Mouse (Mus musculus) megakaryocyte, embryonic 14.5 days (primary cell): Measurements from ENCODE around the gene Gng5. TPM values are rescaled to one million over a fixed set of nuclear protein-coding genes. Genes with fewer than 3 reads are reported as not detected.

Experiments used
- H3K27me3 ChIP-seq: replicated peaks from 2 replicates; pipeline ENCODE3; 2012; ENCODE audit warnings: inconsistent platforms
- H3K36me3 ChIP-seq: replicated peaks from 2 replicates; pipeline ENCODE3; 2012; ENCODE audit warnings: low read length, inconsistent platforms, mixed read lengths
- H3K4me1 ChIP-seq: 2 replicates; pipeline ENCODE4 v1.6.1; 2012; ENCODE audit warnings: inconsistent platforms
- H3K4me3 ChIP-seq: replicated peaks from 2 replicates; pipeline ENCODE3; 2012; ENCODE audit warnings: moderate library complexity, mild to moderate bottlenecking, inconsistent platforms
- H3K9me3 ChIP-seq: 2 replicates; pipeline ENCODE4 v1.6.1; 2012; ENCODE audit warnings: inconsistent platforms
- FLI1 ChIP-seq: IDR thresholded peaks from 2 replicates; pipeline ENCODE4 v1.6.1; 2012; ENCODE audit warnings: low read length, inconsistent platforms, mixed read lengths
- GATA1 ChIP-seq: IDR thresholded peaks from 3 replicates; pipeline ENCODE4 v1.6.1; 2012; ENCODE audit warnings: mixed read lengths, low read length, inconsistent platforms, borderline replicate concordance
- polyA plus RNA-seq: library from polyadenylated mRNA; stranded (reverse); fragments of >175 nt; gene quantifications from 2 replicates; pipeline ENCODE4 v1.2.3, GENCODE M21; 2012; ENCODE audit warnings: low replicate concordance; ENCODE audit not compliant: insufficient read depth

Gene Gng5
- polyA plus RNA-seq, 1 experiment = 413 TPM

GRCm38 (mm10) chr3:146528335-146528734 is 28.7 kb downstream of the Gng5 start:
- no peak overlapping the region for H3K4me3 ChIP-seq
- peaks cover 5% of the 10 kb centered on the region for H3K9me3 ChIP-seq
- peaks cover 16% of the 10 kb centered on the region for H3K27me3 ChIP-seq
- peaks cover 4% of the 10 kb centered on the region for H3K4me1 ChIP-seq
- TF ChIP-seq GATA1 (no peak), FLI1 (no peak)
- no peaks in the 10 kb centered on the region for H3K36me3 ChIP-seq

DNA sequence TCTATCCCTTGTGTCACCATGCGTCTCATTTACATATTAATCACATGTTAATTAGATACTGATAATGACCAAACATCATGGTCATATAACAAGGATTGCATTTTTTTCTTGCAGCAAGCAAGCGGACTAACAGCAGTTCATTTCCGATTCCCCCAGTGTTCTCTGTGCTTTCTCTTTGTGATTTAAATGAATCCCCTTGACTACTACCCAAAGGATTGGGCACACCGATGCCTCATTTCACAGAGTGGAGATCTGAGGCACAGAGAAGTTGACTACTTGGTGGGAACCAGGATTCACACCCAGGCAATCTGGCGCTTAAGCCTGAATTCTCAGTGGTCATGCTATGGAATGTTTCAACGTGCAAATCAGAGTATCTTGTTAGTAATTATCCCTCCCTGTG is 35.4 kb downstream of the Gng5 start:
- Histone ChIP-seq H3K36me3 (no peaks in the 10 kb centered on the region), H3K27me3 (peaks cover 11% of the 10 kb centered on the region), H3K4me1 (peaks cover 4% of the 10 kb centered on the region), H3K4me3 (no peak overlapping the region), H3K9me3 (peaks cover 5% of the 10 kb centered on the region)
- TF ChIP-seq FLI1 (no peak), GATA1 (no peak)

DNA sequence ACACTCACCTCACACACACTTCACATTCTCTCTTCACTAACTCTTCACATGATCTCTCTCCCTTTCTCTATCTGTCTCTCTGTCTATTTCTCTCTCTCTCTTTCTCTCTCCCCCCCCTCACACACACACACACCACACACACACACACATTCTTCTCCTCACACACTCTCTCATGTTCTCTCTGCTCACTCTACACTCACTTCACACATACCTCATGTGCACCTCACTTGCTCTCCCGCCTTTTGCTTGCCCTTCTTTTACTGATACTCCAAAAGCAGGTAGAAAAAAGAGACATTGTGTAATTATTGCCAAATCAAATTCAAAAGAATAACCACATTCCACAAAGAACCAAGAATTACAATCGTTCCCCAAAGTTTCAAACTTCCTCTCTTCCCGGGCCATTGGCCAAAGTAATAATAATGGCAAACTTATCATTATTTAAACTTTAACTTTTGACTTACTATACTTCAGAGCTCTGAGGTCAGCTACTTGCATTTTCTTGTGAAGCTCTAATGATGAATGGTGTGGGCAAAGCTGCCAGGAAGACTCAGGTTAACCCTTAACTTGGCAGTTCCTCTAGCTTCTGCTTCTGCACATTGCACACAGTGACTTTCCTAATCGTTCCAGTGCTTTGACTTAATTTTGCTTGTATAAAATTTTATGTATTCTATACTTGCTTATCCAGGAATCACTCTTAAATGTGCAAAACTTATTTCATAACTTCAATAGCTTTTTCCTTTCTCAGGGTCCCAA is 41.1 kb downstream of the Gng5 start:
- Histone ChIP-seq H3K27me3 (no peaks in the 10 kb centered on the region), H3K36me3 (no peaks in the 10 kb centered on the region), H3K9me3 (peaks cover 6% of the 10 kb centered on the region; the same call in 1 of the 2 replicates), H3K4me1 (peaks cover 6% of the 10 kb centered on the region), H3K4me3 (no peak overlapping the region)
- TF ChIP-seq FLI1 = no peak
- TF ChIP-seq GATA1 = no peak

- Histone ChIP-seq H3K36me3 (no peaks in the 10 kb centered on the region), H3K9me3 (peaks cover 6% of the 10 kb centered on the region; the same call in 1 of the 2 replicates)
- TF ChIP-seq GATA1 (no peak), FLI1 (no peak)
Observed at GRCm38 (mm10) chr3:146543632-146544031, 44.0 kb downstream of the Gng5 start.

DNA sequence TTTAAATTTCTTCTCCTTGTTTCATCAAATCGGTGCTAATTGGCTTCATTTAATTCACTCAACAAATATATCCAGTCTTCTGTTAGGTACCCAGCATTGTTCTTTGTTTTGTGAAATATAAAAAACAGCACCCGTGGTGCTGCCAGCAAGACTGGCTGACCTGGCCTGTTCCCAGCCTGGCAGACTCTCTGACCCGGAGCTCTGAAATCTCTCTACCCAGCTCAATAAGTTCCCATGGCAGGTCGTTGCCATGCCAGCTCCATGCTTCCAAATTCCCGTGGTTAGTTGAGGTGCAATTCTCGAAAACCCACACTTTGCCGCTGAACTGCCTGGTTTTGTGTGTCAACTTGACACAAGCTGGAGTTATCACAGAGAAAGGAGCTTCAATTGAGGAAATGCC is 55.2 kb downstream of the Gng5 start:
- Histone ChIP-seq H3K27me3 (peaks cover 9% of the 10 kb centered on the region), H3K4me3 (no peak overlapping the region), H3K36me3 (no peaks in the 10 kb centered on the region), H3K4me1 (peaks cover 5% of the 10 kb centered on the region), H3K9me3 (no peaks in the 10 kb centered on the region)
- TF ChIP-seq GATA1 (no peak), FLI1 (no peak)

More at GRCm38 (mm10) chr3:146543632-146544031, 44.0 kb downstream of the Gng5 start:
- no peak overlapping the region for H3K4me3 ChIP-seq
- H3K27me3 ChIP-seq = no peaks in the 10 kb centered on the region
- peaks cover 6% of the 10 kb centered on the region for H3K4me1 ChIP-seq

Other genes starting within 250 kb of the Gng5 start
- 0.51 and 10.1 TPM in 2 replicates for gene Ssx2ip, start 95.2 kb upstream of the Gng5 start, polyA plus RNA-seq
- gene Ctbs, start 50.0 kb upstream of the Gng5 start, polyA plus RNA-seq = 5.9 and 21.7 TPM in 2 replicates
- gene Spata1, start 54 bp upstream of the Gng5 start, polyA plus RNA-seq = 0.56 and 0.61 TPM in 2 replicates
- gene Rpf1, start 21.6 kb downstream of the Gng5 start, polyA plus RNA-seq = 6.6 and 9.7 TPM in 2 replicates
- not detected in 2 replicates for gene Uox, start 70.6 kb downstream of the Gng5 start, polyA plus RNA-seq
- gene Dnase2b, start 115.8 kb downstream of the Gng5 start, polyA plus RNA-seq = not detected in 2 replicates
- gene 4930503B20Rik, start 151.5 kb downstream of the Gng5 start, polyA plus RNA-seq = not detected in 2 replicates
- not detected in 2 replicates for gene Samd13, start 185.8 kb downstream of the Gng5 start, polyA plus RNA-seq